Mouse (Mus musculus): ENCODE data around the gene Maml3. TPM values are rescaled to one million over a fixed set of nuclear protein-coding genes. Genes with fewer than 3 reads are reported as not detected.

Maml3 gene
- total RNA-seq, 1 experiment = 1.2 TPM

- TF ChIP-seq MAFK (IDR thresholded peaks at IDR 0.05; ENCODE audit: insufficient read depth, low read depth, low read length) = no peak
- no peak for TF ChIP-seq HCFC1 (IDR thresholded peaks at IDR 0.05; ENCODE audit: borderline replicate concordance, insufficient read depth, low read length)
- TF ChIP-seq CHD2 (IDR thresholded peaks at IDR 0.05; ENCODE audit: low read depth, low read length) = no peak
- no peak for TF ChIP-seq ZC3H11A (IDR thresholded peaks at IDR 0.05; ENCODE audit: borderline replicate concordance, low read depth, low read length)
- TF ChIP-seq ZNF384 (IDR thresholded peaks at IDR 0.05; ENCODE audit: low read depth, low read length) = no peak
- Histone ChIP-seq H3K36me3 (ENCODE audit: control insufficient read depth, insufficient read depth, low read length, poor library complexity, severe bottlenecking) (no peaks in the 10 kb centered on the region), H3K4me3 (ENCODE audit: insufficient read depth in 1 of 2, low read depth in 1 of 2, low read length in 2 of 2, poor library complexity in 1 of 2, severe bottlenecking in 1 of 2) (no peak overlapping the region), H3K4me1 (ENCODE audit: control insufficient read depth in 2 of 2, insufficient read depth in 2 of 2, low read length in 2 of 2, poor library complexity in 1 of 2) (peaks cover 0 to 13% of the 10 kb centered on the region in 2 experiments; a peak in 1 of 4 replicates), H3K27ac (ENCODE audit: insufficient read depth, low read depth, low read length, poor library complexity, severe bottlenecking) (no peak overlapping the region; the same call in 1 of the 2 replicates), H3K9me3 (ENCODE audit: control insufficient read depth, insufficient read depth, low read depth, low read length) (no peaks in the 10 kb centered on the region), H3K9ac (ENCODE audit: insufficient read depth, low read depth, low read length, poor library complexity, severe bottlenecking) (no peak overlapping the region)
- in situ Hi-C loops (cut with MboI; ENCODE audit: low sequenced_read_pairs in 2 of 2, unreplicated experiment in 2 of 2) = no loop called here
- no peak for DNase-seq (ENCODE audit: low read depth, low spot score)
Measured at GRCm38 (mm10) chr3:51953927-51954326, 150.9 kb downstream of the Maml3 start.

DNA sequence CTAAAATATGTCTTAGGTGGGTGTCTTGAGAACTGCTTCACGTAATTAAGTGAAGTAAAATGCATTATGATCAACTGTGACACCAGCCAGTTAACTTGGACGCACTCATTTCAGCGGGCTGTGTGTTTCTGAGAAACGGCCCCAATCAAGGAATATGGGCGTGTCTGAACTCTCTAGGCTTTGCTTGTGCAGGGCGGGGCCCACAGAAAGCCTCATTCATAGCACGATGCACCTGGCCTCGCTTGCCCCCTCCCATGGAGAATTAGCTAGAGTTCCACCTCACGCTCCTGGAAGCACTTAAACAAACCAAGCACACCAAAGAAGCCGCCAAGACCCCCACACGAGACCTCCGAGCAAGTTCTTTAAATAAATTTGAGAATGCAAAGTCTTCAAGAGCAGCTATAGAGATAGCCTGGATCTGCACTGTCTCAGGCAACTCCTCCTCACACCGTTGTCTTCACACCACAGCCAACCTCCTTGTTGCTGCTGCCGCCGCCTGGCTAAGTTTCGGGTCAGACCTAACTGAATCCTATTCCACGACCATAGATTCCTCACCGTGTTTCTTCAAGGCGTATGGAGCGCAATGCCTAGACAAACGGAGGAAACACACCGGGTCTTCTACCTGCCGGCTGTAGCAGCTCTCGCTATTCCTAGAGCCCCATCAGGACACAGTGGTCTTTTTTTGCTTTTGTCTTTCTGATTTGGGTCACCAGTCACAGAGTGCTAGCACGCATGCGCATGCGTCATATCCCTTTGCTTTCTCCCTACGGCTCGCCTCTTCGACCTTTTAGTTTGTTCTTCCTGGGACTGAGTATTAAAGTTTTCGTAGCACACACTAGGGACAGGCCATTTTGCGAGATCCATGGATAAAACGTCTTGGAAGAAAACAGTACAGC, 151.9 kb downstream of the Maml3 start:
- TF ChIP-seq MAFK (IDR thresholded peaks at IDR 0.05; ENCODE audit: insufficient read depth, low read depth, low read length) (no peak), HCFC1 (IDR thresholded peaks at IDR 0.05; ENCODE audit: borderline replicate concordance, insufficient read depth, low read length) (no peak), ZNF384 (IDR thresholded peaks at IDR 0.05; ENCODE audit: low read depth, low read length) (no peak), ZC3H11A (IDR thresholded peaks at IDR 0.05; ENCODE audit: borderline replicate concordance, low read depth, low read length) (no peak), CHD2 (IDR thresholded peaks at IDR 0.05; ENCODE audit: low read depth, low read length) (no peak)
- no peak overlapping the region for H3K27ac ChIP-seq (ENCODE audit: insufficient read depth, low read depth, low read length, poor library complexity, severe bottlenecking)
- H3K36me3 ChIP-seq (ENCODE audit: control insufficient read depth, insufficient read depth, low read length, poor library complexity, severe bottlenecking) = no peaks in the 10 kb centered on the region
- H3K9me3 ChIP-seq (ENCODE audit: control insufficient read depth, insufficient read depth, low read depth, low read length) = no peaks in the 10 kb centered on the region
- peaks cover 0 to 13% of the 10 kb centered on the region in 2 experiments; a peak in 1 of 4 replicates for H3K4me1 ChIP-seq (ENCODE audit: control insufficient read depth in 2 of 2, insufficient read depth in 2 of 2, low read length in 2 of 2, poor library complexity in 1 of 2)
- H3K4me3 ChIP-seq (ENCODE audit: insufficient read depth in 1 of 2, low read depth in 1 of 2, low read length in 2 of 2, poor library complexity in 1 of 2, severe bottlenecking in 1 of 2) = no peak overlapping the region
- H3K9ac ChIP-seq (ENCODE audit: insufficient read depth, low read depth, low read length, poor library complexity, severe bottlenecking) = no peak overlapping the region
- in situ Hi-C loops (cut with MboI; ENCODE audit: low sequenced_read_pairs in 2 of 2, unreplicated experiment in 2 of 2) = no loop called here
- no peak for DNase-seq (ENCODE audit: low read depth, low spot score)

GRCm38 (mm10) chr3:51952267-51952666, 152.6 kb downstream of the Maml3 start:
- TF ChIP-seq HCFC1 (IDR thresholded peaks at IDR 0.05; ENCODE audit: borderline replicate concordance, insufficient read depth, low read length) (no peak), ZC3H11A (IDR thresholded peaks at IDR 0.05; ENCODE audit: borderline replicate concordance, low read depth, low read length) (no peak), CHD2 (IDR thresholded peaks at IDR 0.05; ENCODE audit: low read depth, low read length) (no peak), ZNF384 (IDR thresholded peaks at IDR 0.05; ENCODE audit: low read depth, low read length) (no peak), MAFK (IDR thresholded peaks at IDR 0.05; ENCODE audit: insufficient read depth, low read depth, low read length) (no peak)
- peaks cover 0 to 13% of the 10 kb centered on the region in 2 experiments; a peak in 1 of 4 replicates for H3K4me1 ChIP-seq (ENCODE audit: control insufficient read depth in 2 of 2, insufficient read depth in 2 of 2, low read length in 2 of 2, poor library complexity in 1 of 2)
- in situ Hi-C loops (cut with MboI; ENCODE audit: low sequenced_read_pairs in 2 of 2, unreplicated experiment in 2 of 2) = no loop called here

GRCm38 (mm10) chr3:51949651-51950050, 155.2 kb downstream of the Maml3 start:
- in situ Hi-C loops (cut with MboI; ENCODE audit: low sequenced_read_pairs in 2 of 2, unreplicated experiment in 2 of 2) = no loop called here
- no peak for TF ChIP-seq MAFK (IDR thresholded peaks at IDR 0.05; ENCODE audit: insufficient read depth, low read depth, low read length)
- no peak for TF ChIP-seq ZC3H11A (IDR thresholded peaks at IDR 0.05; ENCODE audit: borderline replicate concordance, low read depth, low read length)
- no peak for TF ChIP-seq HCFC1 (IDR thresholded peaks at IDR 0.05; ENCODE audit: borderline replicate concordance, insufficient read depth, low read length)
- no peak for TF ChIP-seq CHD2 (IDR thresholded peaks at IDR 0.05; ENCODE audit: low read depth, low read length)
- TF ChIP-seq ZNF384 (IDR thresholded peaks at IDR 0.05; ENCODE audit: low read depth, low read length) = no peak
- no peaks in the 10 kb centered on the region for H3K9me3 ChIP-seq (ENCODE audit: control insufficient read depth, insufficient read depth, low read depth, low read length)
- H3K4me3 ChIP-seq (ENCODE audit: insufficient read depth in 1 of 2, low read depth in 1 of 2, low read length in 2 of 2, poor library complexity in 1 of 2, severe bottlenecking in 1 of 2) = no peak overlapping the region
- H3K9ac ChIP-seq (ENCODE audit: insufficient read depth, low read depth, low read length, poor library complexity, severe bottlenecking) = no peak overlapping the region
- no peaks in the 10 kb centered on the region for H3K36me3 ChIP-seq (ENCODE audit: control insufficient read depth, insufficient read depth, low read length, poor library complexity, severe bottlenecking)
- H3K27ac ChIP-seq (ENCODE audit: insufficient read depth, low read depth, low read length, poor library complexity, severe bottlenecking) = no peak overlapping the region
- no peak for DNase-seq (ENCODE audit: low read depth, low spot score)
- H3K4me1 ChIP-seq (ENCODE audit: control insufficient read depth in 2 of 2, insufficient read depth in 2 of 2, low read length in 2 of 2, poor library complexity in 1 of 2) = peaks cover 0 to 13% of the 10 kb centered on the region in 2 experiments; a peak in 1 of 4 replicates

More at GRCm38 (mm10) chr3:51952267-51952666, 152.6 kb downstream of the Maml3 start:
- Histone ChIP-seq H3K27ac (ENCODE audit: insufficient read depth, low read depth, low read length, poor library complexity, severe bottlenecking) (no peak overlapping the region), H3K9me3 (ENCODE audit: control insufficient read depth, insufficient read depth, low read depth, low read length) (no peaks in the 10 kb centered on the region), H3K36me3 (ENCODE audit: control insufficient read depth, insufficient read depth, low read length, poor library complexity, severe bottlenecking) (no peaks in the 10 kb centered on the region), H3K4me3 (ENCODE audit: insufficient read depth in 1 of 2, low read depth in 1 of 2, low read length in 2 of 2, poor library complexity in 1 of 2, severe bottlenecking in 1 of 2) (no peak overlapping the region), H3K9ac (ENCODE audit: insufficient read depth, low read depth, low read length, poor library complexity, severe bottlenecking) (no peak overlapping the region)
- DNase-seq (ENCODE audit: low read depth, low spot score) = no peak

All from ES-E14 (cell line).